Mouse (Mus musculus): ENCODE data around the gene Ric8a. TPM values are rescaled to one million over a fixed set of nuclear protein-coding genes. Genes with fewer than 3 reads are reported as not detected.

The Ric8a gene
- polyA plus RNA-seq, 1 experiment from 2014 or later: 68.0 TPM

DNA sequence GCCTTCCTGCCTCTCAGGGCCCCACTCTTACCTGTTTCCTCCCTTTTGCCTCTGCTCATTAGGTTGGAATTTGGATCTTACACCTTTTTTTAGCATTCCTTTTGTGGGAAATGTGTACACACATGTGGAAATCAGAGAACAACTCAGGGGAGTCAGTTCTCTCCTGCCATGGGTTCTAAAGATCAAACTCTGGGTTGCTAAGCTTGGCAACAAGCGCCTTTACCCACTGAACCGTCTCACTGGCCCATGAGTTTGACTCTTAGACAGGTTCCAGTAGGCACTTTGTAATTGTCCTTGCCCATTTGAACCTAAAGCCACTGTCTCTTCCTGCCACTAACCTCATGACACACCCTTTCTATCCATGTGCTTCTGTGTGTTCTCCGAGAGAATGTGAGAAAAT, 37.9 kb downstream of the Ric8a start:
- Histone ChIP-seq H3K9me3 (ENCODE audit: low read length) (no peaks in the 10 kb centered on the region), H3K36me3 (ENCODE audit: insufficient read depth, low read length) (peaks cover 45% of the 10 kb centered on the region), H3K27me3 (replicated peaks; ENCODE audit: insufficient read depth, low read length) (no peaks in the 10 kb centered on the region), H3K9ac (replicated peaks; ENCODE audit: low read depth) (no peak overlapping the region), H3K4me3 (ENCODE audit: low read depth, low read length) (no peak overlapping the region), H3K4me2 (replicated peaks; ENCODE audit: low read depth, low read length) (no peak overlapping the region), H3K4me1 (ENCODE audit: insufficient read depth, low read depth, low read length) (no peaks in the 10 kb centered on the region), H3K27ac (ENCODE audit: low read length) (no peak overlapping the region)
- TF ChIP-seq EP300 (IDR thresholded peaks at IDR 0.05) (no peak), CTCF (IDR thresholded peaks at IDR 0.05) (no peak)
- no peak for DNase-seq (ENCODE audit: low spot score)
- 90% methylated on average over 3 of the region's 3 CpGs for WGBS
- ATAC-seq: no peak

GRCm38 (mm10) chr7:140897863-140898262, 41.1 kb downstream of the Ric8a start:
- Histone ChIP-seq H3K9ac (replicated peaks; ENCODE audit: low read depth) (no peak overlapping the region), H3K9me3 (ENCODE audit: low read length) (no peaks in the 10 kb centered on the region), H3K36me3 (ENCODE audit: insufficient read depth, low read length) (peaks cover 31% of the 10 kb centered on the region), H3K27me3 (replicated peaks; ENCODE audit: insufficient read depth, low read length) (no peaks in the 10 kb centered on the region), H3K27ac (ENCODE audit: low read length) (no peak overlapping the region), H3K4me2 (replicated peaks; ENCODE audit: low read depth, low read length) (no peak overlapping the region), H3K4me3 (ENCODE audit: low read depth, low read length) (no peak overlapping the region), H3K4me1 (ENCODE audit: insufficient read depth, low read depth, low read length) (no peaks in the 10 kb centered on the region)
- no peak for DNase-seq (ENCODE audit: low spot score)
- no peak for TF ChIP-seq CTCF (IDR thresholded peaks at IDR 0.05)
- no peak for TF ChIP-seq EP300 (IDR thresholded peaks at IDR 0.05)
- ATAC-seq: no peak
- 89% methylated on average over 7 of the region's 7 CpGs for WGBS

GRCm38 (mm10) chr7:140899121-140899520, 42.4 kb downstream of the Ric8a start:
- WGBS: 80% methylated on average over 3 of the region's 3 CpGs
- TF ChIP-seq CTCF (IDR thresholded peaks at IDR 0.05): no peak
- TF ChIP-seq EP300 (IDR thresholded peaks at IDR 0.05): no peak

DNA sequence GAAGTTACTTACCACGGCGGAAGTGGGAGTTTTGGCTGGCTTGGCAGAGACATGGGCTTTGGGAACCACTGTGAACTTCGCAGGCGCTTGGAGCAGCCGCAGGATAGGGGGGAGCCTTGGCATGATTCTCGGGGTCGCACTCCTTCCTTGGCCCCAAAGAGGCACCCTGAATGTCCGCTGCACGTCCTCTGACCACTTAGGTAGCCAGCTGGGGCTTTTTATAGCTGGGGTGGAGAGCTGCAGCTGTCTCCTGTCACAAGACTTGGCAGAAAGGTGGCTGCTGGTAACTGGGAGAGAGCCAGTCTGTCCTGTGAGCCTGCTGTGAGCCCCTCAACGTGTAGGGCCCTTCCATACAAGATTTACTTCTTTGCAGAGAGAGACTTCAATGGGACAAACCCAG, 43.5 kb downstream of the Ric8a start, which contains the start of gene Cox8b:
TSS of gene Cox8b (minus strand) at position 227 of the 400 bp plus-strand sequence.
- Histone ChIP-seq H3K4me1 (ENCODE audit: insufficient read depth, low read depth, low read length) (no peaks in the 10 kb centered on the region), H3K36me3 (ENCODE audit: insufficient read depth, low read length) (peaks cover 20% of the 10 kb centered on the region), H3K9me3 (ENCODE audit: low read length) (no peaks in the 10 kb centered on the region), H3K9ac (replicated peaks; ENCODE audit: low read depth) (no peak within 1 kb of the TSS), H3K4me2 (replicated peaks; ENCODE audit: low read depth, low read length) (no peak within 1 kb of the TSS), H3K4me3 (ENCODE audit: low read depth, low read length) (no peak within 1 kb of the TSS), H3K27me3 (replicated peaks; ENCODE audit: insufficient read depth, low read length) (no peaks in the 10 kb centered on the region), H3K27ac (ENCODE audit: low read length) (peak within 1 kb of the TSS; percentile 33; the same call in 1 of the 2 replicates)
- DNase-seq (ENCODE audit: low spot score) (peak; percentile 38), ATAC-seq (peak; percentile 29)
- WGBS: 60% methylated on average over 10 of the region's 10 CpGs
- TF ChIP-seq CTCF (IDR thresholded peaks at IDR 0.05): no peak
- no peak for TF ChIP-seq EP300 (IDR thresholded peaks at IDR 0.05)

More at GRCm38 (mm10) chr7:140899121-140899520, 42.4 kb downstream of the Ric8a start:
- no peak overlapping the region for H3K9ac ChIP-seq (replicated peaks; ENCODE audit: low read depth)
- no peak overlapping the region for H3K27ac ChIP-seq (ENCODE audit: low read length)
- no peak for DNase-seq (ENCODE audit: low spot score)
- ATAC-seq: no peak
- no peaks in the 10 kb centered on the region for H3K9me3 ChIP-seq (ENCODE audit: low read length)
- no peaks in the 10 kb centered on the region for H3K4me1 ChIP-seq (ENCODE audit: insufficient read depth, low read depth, low read length)
- H3K4me3 ChIP-seq (ENCODE audit: low read depth, low read length): no peak overlapping the region
- H3K4me2 ChIP-seq (replicated peaks; ENCODE audit: low read depth, low read length): no peak overlapping the region
- H3K27me3 ChIP-seq (replicated peaks; ENCODE audit: insufficient read depth, low read length): no peaks in the 10 kb centered on the region
- peaks cover 25% of the 10 kb centered on the region for H3K36me3 ChIP-seq (ENCODE audit: insufficient read depth, low read length)

GRCm38 (mm10) chr7:140902036-140902875, 45.5 kb downstream of the Ric8a start:
- peaks cover 11% of the 10 kb centered on the region for H3K36me3 ChIP-seq (ENCODE audit: insufficient read depth, low read length)
- DNase-seq (ENCODE audit: low spot score) (peak; percentile 6), ATAC-seq (no peak)
- no peaks in the 10 kb centered on the region for H3K9me3 ChIP-seq (ENCODE audit: low read length)
- no peak overlapping the region for H3K4me2 ChIP-seq (replicated peaks; ENCODE audit: low read depth, low read length)
- no peaks in the 10 kb centered on the region for H3K4me1 ChIP-seq (ENCODE audit: insufficient read depth, low read depth, low read length)
- no peaks in the 10 kb centered on the region for H3K27me3 ChIP-seq (replicated peaks; ENCODE audit: insufficient read depth, low read length)
- H3K4me3 ChIP-seq (ENCODE audit: low read depth, low read length): no peak overlapping the region
- no peak overlapping the region for H3K27ac ChIP-seq (ENCODE audit: low read length)
- TF ChIP-seq CTCF (IDR thresholded peaks at IDR 0.05): no peak
- TF ChIP-seq EP300 (IDR thresholded peaks at IDR 0.05): no peak
- H3K9ac ChIP-seq (replicated peaks; ENCODE audit: low read depth): no peak overlapping the region
- WGBS: 76% methylated on average over 15 of the region's 15 CpGs

GRCm38 (mm10) chr7:140903212-140903611, 46.5 kb downstream of the Ric8a start:
- no peak overlapping the region for H3K27ac ChIP-seq (ENCODE audit: low read length)
- H3K4me1 ChIP-seq (ENCODE audit: insufficient read depth, low read depth, low read length): no peaks in the 10 kb centered on the region
- peak; percentile 95 for TF ChIP-seq CTCF (IDR thresholded peaks at IDR 0.05)
- TF ChIP-seq EP300 (IDR thresholded peaks at IDR 0.05): no peak
- peaks cover 3% of the 10 kb centered on the region for H3K36me3 ChIP-seq (ENCODE audit: insufficient read depth, low read length)
- H3K27me3 ChIP-seq (replicated peaks; ENCODE audit: insufficient read depth, low read length): no peaks in the 10 kb centered on the region
- DNase-seq (ENCODE audit: low spot score) (peak; percentile 69), ATAC-seq (peak; percentile 62)
- H3K4me3 ChIP-seq (ENCODE audit: low read depth, low read length): no peak overlapping the region
- H3K9me3 ChIP-seq (ENCODE audit: low read length): no peaks in the 10 kb centered on the region
- no peak overlapping the region for H3K9ac ChIP-seq (replicated peaks; ENCODE audit: low read depth)
- H3K4me2 ChIP-seq (replicated peaks; ENCODE audit: low read depth, low read length): no peak overlapping the region
- WGBS: 19% methylated on average over 13 of the region's 13 CpGs

Data from lung, postnatal 0 days (tissue).